Mouse (Mus musculus): ENCODE data around the gene Cd84.

- TF ChIP-seq CTCF (IDR thresholded peaks at IDR 0.05; ENCODE audit: low read depth, low read length) (no peak), POLR2A (IDR thresholded peaks at IDR 0.05; ENCODE audit: borderline replicate concordance, low read depth, low read length) (no peak)
These were observed 79.7 kb downstream of the Cd84 start for GRCm38 (mm10) chr1:171919193-171919592.

Data from bone marrow macrophage, adult 2 months (primary cell).